Mouse (Mus musculus) C2C12 (cell line): ENCODE results near the gene Usp35. TPM values are rescaled to one million over a fixed set of nuclear protein-coding genes. Genes with fewer than 3 reads are reported as not detected.

Experiments used
- H3K27me3 ChIP-seq: one replicate; pipeline ENCODE4 v1.6.1; 2011; ENCODE audit not compliant: control insufficient read depth, insufficient read depth, insufficient read length
- H3K36me3 ChIP-seq: one replicate; pipeline ENCODE4 v1.6.1; 2011; ENCODE audit not compliant: control insufficient read depth, insufficient read depth
- H3K4me3 ChIP-seq: one replicate; pipeline ENCODE4 v1.5.1; 2011; ENCODE audit warnings: mild to moderate bottlenecking, control low read depth; ENCODE audit not compliant: poor library complexity, insufficient read depth, severe bottlenecking
- H3K79me2 ChIP-seq: one replicate; pipeline ENCODE4 v1.6.1; 2011; ENCODE audit not compliant: control insufficient read depth, insufficient read depth
- H3K79me3 ChIP-seq: one replicate; pipeline ENCODE4 v1.6.1; 2011; ENCODE audit warnings: low read depth, control low read depth
- H3ac ChIP-seq: one replicate; pipeline ENCODE3; 2011; ENCODE audit warnings: low read depth; ENCODE audit not compliant: control insufficient read depth, insufficient read length
- CEBPB ChIP-seq: IDR thresholded peaks from one replicate; pipeline ENCODE4 v1.6.1; 2011; ENCODE audit warnings: low read depth, mild to moderate bottlenecking, control low read depth, moderate library complexity
- CTCF ChIP-seq: IDR thresholded peaks from one replicate; pipeline ENCODE4 v1.5.1; 2011; ENCODE audit not compliant: control insufficient read depth, insufficient read depth, insufficient read length
- FOSL1 ChIP-seq: IDR thresholded peaks from one replicate; pipeline ENCODE4 v1.8.0; 2011; ENCODE audit warnings: mild to moderate bottlenecking, low read length; ENCODE audit not compliant: poor library complexity, insufficient read depth, severe bottlenecking
- MAX ChIP-seq: IDR thresholded peaks from one replicate; pipeline ENCODE4 v1.6.1; 2011; ENCODE audit warnings: mild to moderate bottlenecking, control low read depth
- MYOD1 ChIP-seq: IDR thresholded peaks from one replicate; pipeline ENCODE4 v1.6.1; 2011; ENCODE audit warnings: low read depth; ENCODE audit not compliant: control insufficient read depth, insufficient read length
- MYOG ChIP-seq: IDR thresholded peaks from one replicate; pipeline ENCODE4 v1.6.1; 2011; ENCODE audit not compliant: control insufficient read depth, insufficient read length; ENCODE audit errors: extremely low read depth
- USF1 ChIP-seq: IDR thresholded peaks from one replicate; pipeline ENCODE4 v1.6.1; 2011; ENCODE audit warnings: low read depth, mild to moderate bottlenecking, control low read depth, moderate library complexity
- polyA plus RNA-seq: library from polyadenylated mRNA; unstranded; fragments of >200 nt; fragmentation: generic; extraction: Trizol; gene quantifications from one replicate; pipeline ENCODE4 v1.2.1, GENCODE M21; 2012; ENCODE audit warnings: missing spikeins

Gene Usp35
- polyA plus RNA-seq, 1 experiment = 1.1 TPM

DNA sequence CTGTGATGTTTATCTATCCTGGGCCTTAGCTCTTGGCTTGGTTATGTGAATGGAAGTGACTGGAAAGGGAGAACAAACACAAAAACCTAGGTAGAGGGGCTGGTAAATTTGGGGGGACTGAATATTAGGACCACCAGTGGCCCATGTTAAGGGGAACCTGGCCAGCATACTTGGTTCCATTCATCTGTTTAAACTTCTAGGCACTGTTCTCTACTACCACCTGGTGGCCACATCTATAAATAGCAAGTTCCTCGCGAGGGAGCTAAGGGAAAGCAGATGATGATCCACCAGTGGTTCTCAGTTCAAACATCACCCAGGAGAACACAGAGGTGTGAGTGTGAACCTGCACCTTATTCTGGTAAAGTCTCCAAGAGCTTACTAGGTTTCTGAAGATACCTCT lies 34.4 kb downstream of the Usp35 start:
- Histone ChIP-seq H3K36me3 (no peaks in the 10 kb centered on the region), H3ac (no peak overlapping the region), H3K4me3 (no peak overlapping the region), H3K79me3 (no peaks in the 10 kb centered on the region), H3K27me3 (no peaks in the 10 kb centered on the region), H3K79me2 (no peaks in the 10 kb centered on the region)
- TF ChIP-seq MYOG (no peak), CEBPB (no peak), CTCF (peak; percentile 38)

DNA sequence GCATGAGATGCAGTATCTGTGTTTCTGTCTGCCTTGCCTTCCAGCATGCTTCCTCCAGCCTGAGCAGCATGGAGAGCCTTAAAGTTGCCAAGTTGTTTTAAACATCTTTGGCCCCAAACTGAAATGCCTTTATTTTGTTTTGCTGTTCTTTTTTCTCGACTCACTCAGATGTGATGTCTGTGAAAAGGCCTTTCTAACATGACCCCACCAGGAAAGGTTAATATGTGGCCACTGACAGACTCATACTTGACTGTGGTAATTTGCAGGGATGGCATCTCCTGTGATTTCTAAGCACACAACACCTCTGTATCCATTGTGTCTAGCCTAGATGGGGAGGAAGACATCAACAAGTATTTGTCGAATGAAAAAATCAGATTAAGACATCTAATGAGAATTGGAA lies 34.8 kb downstream of the Usp35 start:
- Histone ChIP-seq H3K27me3 (no peaks in the 10 kb centered on the region), H3K4me3 (no peak overlapping the region), H3K79me2 (no peaks in the 10 kb centered on the region), H3K36me3 (no peaks in the 10 kb centered on the region), H3ac (no peak overlapping the region), H3K79me3 (no peaks in the 10 kb centered on the region)
- TF ChIP-seq MAX (no peak), CTCF (no peak), MYOG (no peak), CEBPB (no peak), USF1 (no peak), FOSL1 (no peak), MYOD1 (no peak)

DNA sequence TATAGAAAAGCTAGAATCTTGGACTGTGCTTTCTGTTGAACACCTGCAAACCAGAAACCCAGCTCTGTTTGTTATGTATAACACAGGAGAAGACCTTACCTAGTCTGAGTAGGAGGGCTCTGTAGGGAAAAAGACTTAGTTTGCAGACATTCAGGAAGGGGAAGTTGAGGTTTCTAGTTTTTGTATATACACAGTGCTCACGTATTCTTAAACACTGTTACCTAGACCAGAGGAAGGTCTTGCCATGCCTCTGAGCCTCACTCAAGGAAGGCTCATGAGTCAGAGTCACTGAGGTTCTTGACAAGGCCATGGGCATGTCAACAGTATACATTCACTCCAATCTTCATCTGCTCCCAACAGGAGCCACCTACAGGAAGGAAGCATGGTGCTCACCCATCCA lies 60.8 kb downstream of the Usp35 start:
- H3K36me3 ChIP-seq = no peaks in the 10 kb centered on the region
- no peaks in the 10 kb centered on the region for H3K79me2 ChIP-seq
- no peak overlapping the region for H3K4me3 ChIP-seq
- H3ac ChIP-seq = no peak overlapping the region
- TF ChIP-seq MYOG (no peak), MYOD1 (no peak), CTCF (no peak), USF1 (no peak), MAX (no peak), FOSL1 (no peak), CEBPB (no peak)
- no peaks in the 10 kb centered on the region for H3K79me3 ChIP-seq
- no peaks in the 10 kb centered on the region for H3K27me3 ChIP-seq

DNA sequence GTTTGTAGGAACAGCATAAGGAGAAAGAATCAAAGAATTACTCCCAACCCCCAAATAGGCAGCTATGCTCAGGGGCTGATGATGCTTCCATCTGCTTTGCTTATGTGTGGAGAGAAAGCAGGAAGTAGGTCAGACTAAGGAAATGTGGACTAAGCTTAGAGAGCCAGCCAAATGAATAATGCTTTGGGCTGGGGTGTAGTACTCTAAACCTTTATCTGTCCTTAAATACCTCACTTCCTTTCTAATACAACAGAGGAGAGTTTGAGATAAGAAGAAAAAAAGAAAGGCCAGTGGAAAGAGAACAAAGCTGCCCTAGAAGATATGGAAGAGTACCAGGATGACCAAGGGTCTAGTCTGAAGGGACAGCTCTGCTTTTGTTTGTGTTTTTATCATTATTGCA lies 61.5 kb downstream of the Usp35 start:
- no peaks in the 10 kb centered on the region for H3K27me3 ChIP-seq
- H3K4me3 ChIP-seq = no peak overlapping the region
- H3K36me3 ChIP-seq = no peaks in the 10 kb centered on the region
- no peaks in the 10 kb centered on the region for H3K79me2 ChIP-seq
- TF ChIP-seq FOSL1 = no peak
- TF ChIP-seq MYOD1 = no peak
- TF ChIP-seq CTCF = no peak
- TF ChIP-seq USF1 = no peak
- no peak for TF ChIP-seq MYOG
- no peak for TF ChIP-seq MAX
- no peak for TF ChIP-seq CEBPB
- no peaks in the 10 kb centered on the region for H3K79me3 ChIP-seq
- H3ac ChIP-seq = no peak overlapping the region

DNA sequence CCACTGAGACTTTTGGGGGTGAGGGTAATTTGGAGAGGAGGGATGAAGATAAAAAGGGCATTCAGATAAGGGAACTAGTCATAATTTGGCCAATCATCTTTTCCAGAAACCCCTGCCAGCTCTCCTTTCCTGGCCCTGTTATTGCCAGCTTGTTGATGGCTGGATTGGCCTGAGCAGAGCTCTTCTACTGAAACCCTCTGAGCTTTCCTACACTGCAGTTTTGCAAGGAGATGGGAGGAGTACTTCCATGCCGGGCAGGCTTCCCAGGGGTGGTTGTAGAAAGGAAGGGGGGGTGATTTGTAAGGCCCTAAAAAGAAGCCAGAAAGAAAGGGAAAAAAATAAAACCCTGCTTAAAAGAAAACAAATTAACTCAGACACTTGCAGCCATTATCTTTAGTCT lies 69.3 kb downstream of the Usp35 start:
- no peaks in the 10 kb centered on the region for H3K27me3 ChIP-seq
- no peak overlapping the region for H3ac ChIP-seq
- H3K36me3 ChIP-seq = no peaks in the 10 kb centered on the region
- H3K79me2 ChIP-seq = no peaks in the 10 kb centered on the region
- H3K4me3 ChIP-seq = no peak overlapping the region
- no peak for TF ChIP-seq CTCF
- TF ChIP-seq USF1 = no peak
- TF ChIP-seq MYOD1 = no peak
- no peak for TF ChIP-seq MYOG
- H3K79me3 ChIP-seq = no peaks in the 10 kb centered on the region

Other genes starting within 250 kb of the Usp35 start
- gene Kctd21, start 307 bp upstream of the Usp35 start, polyA plus RNA-seq = 0.77 TPM
- gene Alg8, start 39.6 kb upstream of the Usp35 start, polyA plus RNA-seq = 22.3 TPM
- 209 TPM for gene Ndufc2, start 68.0 kb upstream of the Usp35 start, polyA plus RNA-seq
- not detected for gene Thrsp, start 85.7 kb upstream of the Usp35 start, polyA plus RNA-seq
- gene Kctd14, start 119.3 kb upstream of the Usp35 start, polyA plus RNA-seq = not detected
- gene Ints4, start 148.9 kb upstream of the Usp35 start, polyA plus RNA-seq = 24.2 TPM
- gene Aamdc, start 247.5 kb upstream of the Usp35 start, polyA plus RNA-seq = 14.1 TPM
- gene Rsf1, start 247.9 kb upstream of the Usp35 start, polyA plus RNA-seq = 3.6 TPM